Mouse (Mus musculus): ENCODE data around the gene Slc4a4. TPM values are rescaled to one million over a fixed set of nuclear protein-coding genes. Genes with fewer than 3 reads are reported as not detected.

The Slc4a4 gene
- polyA plus RNA-seq, 1 experiment: not detected

GRCm38 (mm10) chr5:88929392-88930094 lies 42.9 kb downstream of the Slc4a4 start:
- Histone ChIP-seq H3K27me3 (ENCODE audit: control insufficient read depth) (no peaks in the 10 kb centered on the region), H3K4me1 (ENCODE audit: control insufficient read depth) (no peaks in the 10 kb centered on the region), H3K4me3 (replicated peaks) (no peak overlapping the region), H3K36me3 (ENCODE audit: control insufficient read depth) (no peaks in the 10 kb centered on the region), H3K9me3 (ENCODE audit: control insufficient read depth, low read length) (no peaks in the 10 kb centered on the region)
- TF ChIP-seq TAL1 (IDR thresholded peaks at IDR 0.05; ENCODE audit: low read length) (no peak), GATA1 (IDR thresholded peaks at IDR 0.05; ENCODE audit: low read length) (no peak)

GRCm38 (mm10) chr5:88930129-88930528 lies 43.5 kb downstream of the Slc4a4 start:
- Histone ChIP-seq H3K36me3 (ENCODE audit: control insufficient read depth) (no peaks in the 10 kb centered on the region), H3K9me3 (ENCODE audit: control insufficient read depth, low read length) (no peaks in the 10 kb centered on the region), H3K4me1 (ENCODE audit: control insufficient read depth) (no peaks in the 10 kb centered on the region), H3K27me3 (ENCODE audit: control insufficient read depth) (no peaks in the 10 kb centered on the region), H3K4me3 (replicated peaks) (no peak overlapping the region)
- TF ChIP-seq GATA1 (IDR thresholded peaks at IDR 0.05; ENCODE audit: low read length) (no peak), TAL1 (IDR thresholded peaks at IDR 0.05; ENCODE audit: low read length) (no peak)

GRCm38 (mm10) chr5:88930611-88931010 lies 44.0 kb downstream of the Slc4a4 start:
- Histone ChIP-seq H3K4me3 (replicated peaks) (no peak overlapping the region), H3K4me1 (ENCODE audit: control insufficient read depth) (peaks cover 2% of the 10 kb centered on the region; the same call in 1 of the 2 replicates), H3K36me3 (ENCODE audit: control insufficient read depth) (no peaks in the 10 kb centered on the region), H3K9me3 (ENCODE audit: control insufficient read depth, low read length) (no peaks in the 10 kb centered on the region), H3K27me3 (ENCODE audit: control insufficient read depth) (no peaks in the 10 kb centered on the region)
- no peak for TF ChIP-seq TAL1 (IDR thresholded peaks at IDR 0.05; ENCODE audit: low read length)
- TF ChIP-seq GATA1 (IDR thresholded peaks at IDR 0.05; ENCODE audit: low read length): no peak

GRCm38 (mm10) chr5:88931176-88931575 lies 44.6 kb downstream of the Slc4a4 start:
- no peak overlapping the region for H3K4me3 ChIP-seq (replicated peaks)
- peaks cover 2% of the 10 kb centered on the region; the same call in 1 of the 2 replicates for H3K4me1 ChIP-seq (ENCODE audit: control insufficient read depth)
- no peaks in the 10 kb centered on the region for H3K36me3 ChIP-seq (ENCODE audit: control insufficient read depth)
- no peak for TF ChIP-seq GATA1 (IDR thresholded peaks at IDR 0.05; ENCODE audit: low read length)
- no peak for TF ChIP-seq TAL1 (IDR thresholded peaks at IDR 0.05; ENCODE audit: low read length)
- no peaks in the 10 kb centered on the region for H3K9me3 ChIP-seq (ENCODE audit: control insufficient read depth, low read length)
- no peaks in the 10 kb centered on the region for H3K27me3 ChIP-seq (ENCODE audit: control insufficient read depth)

GRCm38 (mm10) chr5:88933454-88933853 lies 46.8 kb downstream of the Slc4a4 start:
- Histone ChIP-seq H3K4me3 (replicated peaks) (no peak overlapping the region), H3K36me3 (ENCODE audit: control insufficient read depth) (no peaks in the 10 kb centered on the region)

GRCm38 (mm10) chr5:88933946-88934345 lies 47.3 kb downstream of the Slc4a4 start:
- no peaks in the 10 kb centered on the region for H3K9me3 ChIP-seq (ENCODE audit: control insufficient read depth, low read length)
- no peak overlapping the region for H3K4me3 ChIP-seq (replicated peaks)
- TF ChIP-seq TAL1 (IDR thresholded peaks at IDR 0.05; ENCODE audit: low read length) (no peak), GATA1 (IDR thresholded peaks at IDR 0.05; ENCODE audit: low read length) (no peak)
- H3K27me3 ChIP-seq (ENCODE audit: control insufficient read depth): no peaks in the 10 kb centered on the region
- peaks cover 2% of the 10 kb centered on the region; the same call in 1 of the 2 replicates for H3K4me1 ChIP-seq (ENCODE audit: control insufficient read depth)
- no peaks in the 10 kb centered on the region for H3K36me3 ChIP-seq (ENCODE audit: control insufficient read depth)

More at GRCm38 (mm10) chr5:88933454-88933853, 46.8 kb downstream of the Slc4a4 start:
- H3K9me3 ChIP-seq (ENCODE audit: control insufficient read depth, low read length): no peaks in the 10 kb centered on the region
- H3K4me1 ChIP-seq (ENCODE audit: control insufficient read depth): peaks cover 2% of the 10 kb centered on the region; the same call in 1 of the 2 replicates
- no peaks in the 10 kb centered on the region for H3K27me3 ChIP-seq (ENCODE audit: control insufficient read depth)
- TF ChIP-seq TAL1 (IDR thresholded peaks at IDR 0.05; ENCODE audit: low read length): no peak
- TF ChIP-seq GATA1 (IDR thresholded peaks at IDR 0.05; ENCODE audit: low read length): no peak

- Histone ChIP-seq H3K36me3 (ENCODE audit: control insufficient read depth) (no peaks in the 10 kb centered on the region), H3K4me3 (replicated peaks) (no peak overlapping the region), H3K4me1 (ENCODE audit: control insufficient read depth) (peaks cover 2% of the 10 kb centered on the region; the same call in 1 of the 2 replicates), H3K27me3 (ENCODE audit: control insufficient read depth) (no peaks in the 10 kb centered on the region), H3K9me3 (ENCODE audit: control insufficient read depth, low read length) (no peaks in the 10 kb centered on the region)
- no peak for TF ChIP-seq GATA1 (IDR thresholded peaks at IDR 0.05; ENCODE audit: low read length)
- TF ChIP-seq TAL1 (IDR thresholded peaks at IDR 0.05; ENCODE audit: low read length): no peak
Measured at GRCm38 (mm10) chr5:88938208-88938607, 51.6 kb downstream of the Slc4a4 start.

- Histone ChIP-seq H3K9me3 (ENCODE audit: control insufficient read depth, low read length) (no peaks in the 10 kb centered on the region), H3K4me3 (replicated peaks) (no peak overlapping the region), H3K4me1 (ENCODE audit: control insufficient read depth) (peaks cover 2% of the 10 kb centered on the region; the same call in 1 of the 2 replicates), H3K27me3 (ENCODE audit: control insufficient read depth) (no peaks in the 10 kb centered on the region), H3K36me3 (ENCODE audit: control insufficient read depth) (no peaks in the 10 kb centered on the region)
- TF ChIP-seq GATA1 (IDR thresholded peaks at IDR 0.05; ENCODE audit: low read length) (no peak), TAL1 (IDR thresholded peaks at IDR 0.05; ENCODE audit: low read length) (no peak)
Measured at GRCm38 (mm10) chr5:88939151-88939550, 52.5 kb downstream of the Slc4a4 start.

GRCm38 (mm10) chr5:88939782-88940181 lies 53.2 kb downstream of the Slc4a4 start:
- H3K4me1 ChIP-seq (ENCODE audit: control insufficient read depth): peaks cover 2% of the 10 kb centered on the region; the same call in 1 of the 2 replicates
- TF ChIP-seq GATA1 (IDR thresholded peaks at IDR 0.05; ENCODE audit: low read length): no peak
- H3K36me3 ChIP-seq (ENCODE audit: control insufficient read depth): no peaks in the 10 kb centered on the region
- H3K27me3 ChIP-seq (ENCODE audit: control insufficient read depth): no peaks in the 10 kb centered on the region
- no peak overlapping the region for H3K4me3 ChIP-seq (replicated peaks)
- H3K9me3 ChIP-seq (ENCODE audit: control insufficient read depth, low read length): no peaks in the 10 kb centered on the region
